Mouse (Mus musculus) cerebellum, adult 11 months (tissue): Measurements from ENCODE around the gene Focad.
A peak's percentile ranks its signal among the peaks of the same experiment; 100 is the strongest.

Experiments used
- DNase-seq: peaks from one replicate; pipeline ENCODE4 v3.0.0; 2022

Gene Focad

GRCm38 (mm10) chr4:88094062-88094767 lies at the start of gene Focad:
TSS of gene Focad (plus strand) at chr4:88094629.
- peak; percentile 99 for DNase-seq

GRCm38 (mm10) chr4:88045151-88045550 lies 49.3 kb upstream of the Focad start:
- no peak for DNase-seq

GRCm38 (mm10) chr4:88046280-88046679 lies 48.1 kb upstream of the Focad start:
- no peak for DNase-seq

- no peak for DNase-seq
Measured at GRCm38 (mm10) chr4:88075388-88075787, 19.0 kb upstream of the Focad start.

- no peak for DNase-seq
Measured at GRCm38 (mm10) chr4:88078983-88079382, 15.4 kb upstream of the Focad start.

- no peak for DNase-seq
Measured at GRCm38 (mm10) chr4:88081417-88081816, 13.0 kb upstream of the Focad start.

- DNase-seq, result no peak
Measured at GRCm38 (mm10) chr4:88081885-88082284, 12.5 kb upstream of the Focad start.

- DNase-seq, result no peak
Measured at GRCm38 (mm10) chr4:88082381-88082780, 12.0 kb upstream of the Focad start.

- no peak for DNase-seq
Measured at GRCm38 (mm10) chr4:88083781-88084180, 10.6 kb upstream of the Focad start.

GRCm38 (mm10) chr4:88090316-88090715 lies 4.1 kb upstream of the Focad start:
- peak; percentile 53 for DNase-seq

- DNase-seq, result no peak
Measured at GRCm38 (mm10) chr4:88094768-88095420, 465 bp downstream of the Focad start.

GRCm38 (mm10) chr4:88095693-88096092 lies 1.3 kb downstream of the Focad start:
- no peak for DNase-seq

- DNase-seq, result no peak
Measured at GRCm38 (mm10) chr4:88108585-88108984, 14.2 kb downstream of the Focad start.

- DNase-seq, result no peak
Measured at GRCm38 (mm10) chr4:88117331-88117730, 22.9 kb downstream of the Focad start.

GRCm38 (mm10) chr4:88117942-88118341 lies 23.5 kb downstream of the Focad start:
- no peak for DNase-seq

- DNase-seq, result no peak
Measured at GRCm38 (mm10) chr4:88118750-88119395, 24.4 kb downstream of the Focad start.

- DNase-seq, result no peak
Measured at GRCm38 (mm10) chr4:88120091-88120490, 25.7 kb downstream of the Focad start.

GRCm38 (mm10) chr4:88122472-88122871 lies 28.0 kb downstream of the Focad start:
- no peak for DNase-seq

GRCm38 (mm10) chr4:88135936-88136335 lies 41.5 kb downstream of the Focad start:
- no peak for DNase-seq

- DNase-seq, result no peak
Measured at GRCm38 (mm10) chr4:88136528-88136927, 42.1 kb downstream of the Focad start.

- no peak for DNase-seq
Measured at GRCm38 (mm10) chr4:88138366-88138917, 44.0 kb downstream of the Focad start.

GRCm38 (mm10) chr4:88149462-88149861 lies 55.0 kb downstream of the Focad start:
- no peak for DNase-seq

- DNase-seq, result no peak
Measured at GRCm38 (mm10) chr4:88155490-88156160, 61.2 kb downstream of the Focad start.
